Mouse (Mus musculus): ENCODE data around the gene Oma1. TPM values are rescaled to one million over a fixed set of nuclear protein-coding genes. Genes with fewer than 3 reads are reported as not detected.

Oma1 gene
- polyA plus RNA-seq, 1 experiment from 2014 or later: 13.6 TPM

- Histone ChIP-seq H3K4me1 (peaks cover 6% of the 10 kb centered on the region; the same call in 1 of the 2 replicates), H3K4me3 (no peak overlapping the region), H3K27me3 (no peaks in the 10 kb centered on the region), H3K4me2 (replicated peaks) (no peak overlapping the region), H3K9me3 (replicated peaks) (no peaks in the 10 kb centered on the region), H3K36me3 (no peaks in the 10 kb centered on the region), H3K27ac (no peak overlapping the region), H3K9ac (no peak overlapping the region)
- ATAC-seq (ENCODE audit: low FRiP score): no peak
- WGBS: 73% methylated on average over 4 of the region's 4 CpGs
Observed at GRCm38 (mm10) chr4:103385031-103385430, 71.4 kb downstream of the Oma1 start.

GRCm38 (mm10) chr4:103385835-103386787 is 72.5 kb downstream of the Oma1 start:
- no peaks in the 10 kb centered on the region for H3K9me3 ChIP-seq (replicated peaks)
- H3K9ac ChIP-seq: no peak overlapping the region
- no peak overlapping the region for H3K4me3 ChIP-seq
- H3K4me2 ChIP-seq (replicated peaks): no peak overlapping the region
- H3K27me3 ChIP-seq: no peaks in the 10 kb centered on the region
- no peak for ATAC-seq (ENCODE audit: low FRiP score)
- peaks cover 9% of the 10 kb centered on the region for H3K4me1 ChIP-seq
- no peak overlapping the region for H3K27ac ChIP-seq
- 86% methylated on average over 4 of the region's 4 CpGs for WGBS
- H3K36me3 ChIP-seq: no peaks in the 10 kb centered on the region

DNA sequence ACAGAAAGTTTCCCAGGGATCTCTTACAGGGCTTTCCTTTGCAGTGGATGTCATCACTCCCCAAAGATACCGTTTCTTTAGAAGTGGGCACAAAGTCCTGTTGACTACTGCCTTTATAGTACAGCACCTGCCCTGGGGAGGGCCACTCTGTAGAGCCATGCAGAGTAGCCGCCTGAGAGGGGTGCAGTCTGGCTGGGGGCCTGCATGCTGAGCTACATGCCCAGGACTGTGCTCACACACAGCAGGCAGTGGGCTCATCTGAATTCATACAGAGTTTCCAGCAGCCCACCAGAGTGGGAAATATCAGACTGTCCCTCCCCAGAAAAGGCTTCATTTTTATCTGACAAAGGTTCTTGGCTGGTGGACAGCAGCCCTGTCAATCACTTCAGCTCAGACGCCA is 73.7 kb downstream of the Oma1 start:
- no peak overlapping the region for H3K4me3 ChIP-seq
- no peaks in the 10 kb centered on the region for H3K9me3 ChIP-seq (replicated peaks)
- no peak overlapping the region for H3K27ac ChIP-seq
- H3K4me2 ChIP-seq (replicated peaks): no peak overlapping the region
- ATAC-seq (ENCODE audit: low FRiP score): no peak
- H3K36me3 ChIP-seq: no peaks in the 10 kb centered on the region
- H3K9ac ChIP-seq: no peak overlapping the region
- peaks cover 9% of the 10 kb centered on the region for H3K4me1 ChIP-seq
- 57% methylated on average over 3 of the region's 3 CpGs for WGBS
- H3K27me3 ChIP-seq: no peaks in the 10 kb centered on the region

- no peak overlapping the region for H3K9ac ChIP-seq
- 69% methylated on average over 8 of the region's 8 CpGs for WGBS
- H3K27me3 ChIP-seq: no peaks in the 10 kb centered on the region
- no peaks in the 10 kb centered on the region for H3K9me3 ChIP-seq (replicated peaks)
- H3K36me3 ChIP-seq: no peaks in the 10 kb centered on the region
- peaks cover 9% of the 10 kb centered on the region for H3K4me1 ChIP-seq
- H3K4me3 ChIP-seq: no peak overlapping the region
- no peak overlapping the region for H3K27ac ChIP-seq
- no peak for ATAC-seq (ENCODE audit: low FRiP score)
- no peak overlapping the region for H3K4me2 ChIP-seq (replicated peaks)
Observed at GRCm38 (mm10) chr4:103388530-103389178, 75.0 kb downstream of the Oma1 start.

- Histone ChIP-seq H3K4me3 (no peak overlapping the region), H3K4me1 (peaks cover 9% of the 10 kb centered on the region), H3K9ac (no peak overlapping the region), H3K4me2 (replicated peaks) (no peak overlapping the region), H3K36me3 (no peaks in the 10 kb centered on the region), H3K9me3 (replicated peaks) (no peaks in the 10 kb centered on the region), H3K27ac (no peak overlapping the region), H3K27me3 (no peaks in the 10 kb centered on the region)
- 25% methylated on average over 3 of the region's 3 CpGs for WGBS
- no peak for ATAC-seq (ENCODE audit: low FRiP score)
Observed at GRCm38 (mm10) chr4:103389583-103389982, 76.0 kb downstream of the Oma1 start.

GRCm38 (mm10) chr4:103390499-103390898 is 76.9 kb downstream of the Oma1 start:
- peaks cover 10% of the 10 kb centered on the region for H3K4me1 ChIP-seq
- no peaks in the 10 kb centered on the region for H3K36me3 ChIP-seq
- no peak overlapping the region for H3K9ac ChIP-seq
- no peak for ATAC-seq (ENCODE audit: low FRiP score)
- H3K4me3 ChIP-seq: no peak overlapping the region
- H3K27me3 ChIP-seq: no peaks in the 10 kb centered on the region
- H3K9me3 ChIP-seq (replicated peaks): no peaks in the 10 kb centered on the region
- 58% methylated on average over 2 of the region's 2 CpGs for WGBS
- H3K27ac ChIP-seq: no peak overlapping the region
- H3K4me2 ChIP-seq (replicated peaks): no peak overlapping the region

GRCm38 (mm10) chr4:103395066-103395465 is 81.5 kb downstream of the Oma1 start:
- ATAC-seq (ENCODE audit: low FRiP score): no peak
- 87% methylated on average over 4 of the region's 4 CpGs for WGBS
- Histone ChIP-seq H3K4me1 (peaks cover 7% of the 10 kb centered on the region), H3K27ac (no peak overlapping the region), H3K36me3 (no peaks in the 10 kb centered on the region), H3K9ac (no peak overlapping the region), H3K4me2 (replicated peaks) (no peak overlapping the region), H3K4me3 (no peak overlapping the region), H3K27me3 (no peaks in the 10 kb centered on the region), H3K9me3 (replicated peaks) (no peaks in the 10 kb centered on the region)

- ATAC-seq (ENCODE audit: low FRiP score): no peak
- Histone ChIP-seq H3K4me2 (replicated peaks) (no peak overlapping the region), H3K4me3 (no peak overlapping the region), H3K9ac (no peak overlapping the region), H3K27ac (no peak overlapping the region), H3K4me1 (peaks cover 4% of the 10 kb centered on the region; the same call in 1 of the 2 replicates), H3K9me3 (replicated peaks) (no peaks in the 10 kb centered on the region), H3K27me3 (no peaks in the 10 kb centered on the region), H3K36me3 (no peaks in the 10 kb centered on the region)
- WGBS: 84% methylated on average over 9 of the region's 9 CpGs
Observed at GRCm38 (mm10) chr4:103395905-103396304, 82.3 kb downstream of the Oma1 start.

DNA sequence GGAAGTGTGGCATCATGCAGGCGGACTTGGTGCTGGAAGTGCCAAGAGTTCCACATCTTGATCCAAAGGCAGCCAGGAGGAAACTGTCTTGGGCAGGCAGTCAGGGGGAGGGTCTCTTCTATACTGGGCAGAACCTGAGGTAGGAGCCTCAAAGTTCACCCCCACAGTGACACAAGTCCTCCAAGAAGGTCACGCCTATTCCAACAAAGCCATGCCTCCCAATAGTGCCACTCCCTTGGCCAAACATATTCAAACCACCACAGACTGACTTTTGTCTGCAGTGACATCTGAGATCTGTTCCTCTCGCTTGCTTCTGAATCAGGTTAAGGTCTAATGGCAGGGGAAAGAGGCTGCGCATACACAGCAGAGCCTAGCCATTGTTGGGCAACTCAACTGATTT is 83.3 kb downstream of the Oma1 start:
- no peaks in the 10 kb centered on the region for H3K36me3 ChIP-seq

DNA sequence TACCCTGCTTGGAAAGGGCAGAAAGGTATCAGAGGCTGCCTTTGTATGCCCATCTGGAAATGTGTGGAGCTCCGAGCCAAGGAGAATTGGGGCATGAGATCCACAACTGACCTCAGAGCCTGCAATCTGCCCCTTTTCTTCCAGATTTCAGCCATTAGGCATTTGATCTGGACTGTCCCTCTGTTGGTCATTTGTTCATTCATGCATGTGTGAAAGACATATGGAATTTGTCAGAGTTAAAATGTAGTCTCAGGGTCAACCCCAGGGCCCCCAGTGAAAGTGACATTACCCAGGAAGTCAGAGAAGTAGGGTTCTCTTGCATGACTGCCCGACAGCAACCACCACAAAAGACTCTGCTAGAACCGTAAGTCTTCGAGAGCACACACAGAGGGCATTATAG is 89.0 kb downstream of the Oma1 start:
- no peak overlapping the region for H3K4me2 ChIP-seq (replicated peaks)
- H3K27ac ChIP-seq: no peak overlapping the region
- H3K4me3 ChIP-seq: no peak overlapping the region
- H3K4me1 ChIP-seq: no peaks in the 10 kb centered on the region
- no peak overlapping the region for H3K9ac ChIP-seq
- H3K36me3 ChIP-seq: no peaks in the 10 kb centered on the region
- no peak for ATAC-seq (ENCODE audit: low FRiP score)
- 69% methylated on average over 4 of the region's 4 CpGs for WGBS
- H3K9me3 ChIP-seq (replicated peaks): no peaks in the 10 kb centered on the region
- H3K27me3 ChIP-seq: no peaks in the 10 kb centered on the region

More for the DNA sequence above, 83.3 kb downstream of the Oma1 start:
- H3K4me3 ChIP-seq: no peak overlapping the region
- H3K4me2 ChIP-seq (replicated peaks): no peak overlapping the region
- peaks cover 4% of the 10 kb centered on the region; the same call in 1 of the 2 replicates for H3K4me1 ChIP-seq
- H3K9me3 ChIP-seq (replicated peaks): no peaks in the 10 kb centered on the region
- H3K9ac ChIP-seq: no peak overlapping the region
- WGBS: 78% methylated on average over 4 of the region's 4 CpGs
- no peak overlapping the region for H3K27ac ChIP-seq
- no peaks in the 10 kb centered on the region for H3K27me3 ChIP-seq
- ATAC-seq (ENCODE audit: low FRiP score): no peak

DNA sequence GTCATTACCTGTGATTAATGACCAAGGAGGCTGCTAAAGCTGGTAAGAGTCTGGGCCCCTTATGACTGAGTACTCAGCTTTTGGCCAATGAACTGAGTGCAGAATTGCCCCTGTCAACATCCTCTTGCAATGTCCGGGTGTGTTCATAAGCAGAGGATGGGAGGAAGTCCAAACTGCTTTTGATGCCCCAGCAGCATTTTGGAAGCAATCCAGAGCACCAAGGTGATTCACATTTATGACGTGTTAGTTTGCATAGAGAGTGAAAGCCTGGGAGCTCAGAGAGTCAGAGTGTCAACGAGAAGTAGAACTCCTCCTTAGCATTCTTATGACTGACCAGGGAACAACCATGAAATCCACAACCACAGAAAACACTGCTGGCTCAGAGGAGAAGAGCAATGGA is 91.7 kb downstream of the Oma1 start:
- Histone ChIP-seq H3K4me2 (replicated peaks) (no peak overlapping the region), H3K4me3 (no peak overlapping the region), H3K9me3 (replicated peaks) (no peaks in the 10 kb centered on the region), H3K27me3 (no peaks in the 10 kb centered on the region), H3K27ac (no peak overlapping the region), H3K4me1 (no peaks in the 10 kb centered on the region), H3K36me3 (no peaks in the 10 kb centered on the region), H3K9ac (no peak overlapping the region)
- ATAC-seq (ENCODE audit: low FRiP score): no peak
- WGBS: 83% methylated on average over 3 of the region's 3 CpGs

DNA sequence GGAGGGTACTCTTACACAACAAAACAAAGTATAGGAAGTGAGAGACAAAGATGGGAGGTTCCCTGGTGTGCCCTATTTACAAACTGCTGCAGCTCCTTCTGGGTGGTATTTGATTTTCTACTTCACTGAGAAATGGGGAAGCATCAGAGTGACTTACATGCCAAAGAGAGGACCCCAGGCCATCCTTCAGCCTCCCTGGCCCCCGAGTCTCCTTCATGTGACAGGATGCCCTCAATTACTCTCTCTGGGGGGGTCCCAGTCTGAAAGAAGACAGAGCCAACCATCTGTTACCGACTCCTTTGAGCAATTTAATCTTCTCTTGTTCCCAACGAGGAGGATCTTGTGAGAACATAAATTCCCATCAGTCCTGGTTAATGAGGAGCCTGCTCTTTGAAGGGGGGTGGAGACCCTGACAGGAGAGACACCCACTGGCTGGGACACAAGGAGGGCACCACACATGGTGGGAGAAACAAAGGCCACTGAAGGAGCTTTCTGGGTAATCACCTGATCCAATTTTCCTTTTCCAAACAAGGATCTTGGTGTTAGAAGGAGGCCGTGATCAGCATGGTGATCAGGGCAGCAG is 96.7 kb downstream of the Oma1 start:
- H3K27ac ChIP-seq: no peak overlapping the region
- ATAC-seq (ENCODE audit: low FRiP score): no peak
- H3K4me1 ChIP-seq: no peaks in the 10 kb centered on the region
- 15% methylated on average over 4 of the region's 4 CpGs for whole genome bisulfite sequencing
- no peaks in the 10 kb centered on the region for H3K36me3 ChIP-seq
- H3K4me2 ChIP-seq (replicated peaks): no peak overlapping the region
- H3K27me3 ChIP-seq: no peaks in the 10 kb centered on the region
- H3K9ac ChIP-seq: no peak overlapping the region
- no peak overlapping the region for H3K4me3 ChIP-seq
- no peaks in the 10 kb centered on the region for H3K9me3 ChIP-seq (replicated peaks)

Data from hindbrain, embryonic 12.5 days (tissue).